Mouse (Mus musculus) hindbrain, embryonic 12.5 days (tissue): ENCODE measurements at regions not wholly inside any gene's neighbourhood (a gene's known extent, or its start where the extent isn't known, plus 50 kb on each side); places are given as distances from the start of the nearest gene placed in this dataset.
A peak's percentile ranks its signal among the peaks of the same experiment; 100 is the strongest.

Source experiments
- ATAC-seq: fragments of 200-750 bp; cut with Nextera tagmentation; 2 replicates; pipeline ENCODE4 v1.8.0; 2017; ENCODE audit warnings: moderate TSS enrichment; ENCODE audit not compliant: low FRiP score
- H3K27ac ChIP-seq: fragments of 300-500 bp; sonication (generic); 2 replicates; pipeline ENCODE4 v1.5.1; 2016; ENCODE audit warnings: mild to moderate bottlenecking
- H3K27me3 ChIP-seq: fragments of 300-500 bp; sonication (generic); 2 replicates; pipeline ENCODE4 v1.6.1; 2016; ENCODE audit warnings: mild to moderate bottlenecking
- H3K36me3 ChIP-seq: fragments of 300-500 bp; sonication (generic); 2 replicates; pipeline ENCODE4 v1.6.1; 2016; ENCODE audit warnings: mild to moderate bottlenecking
- H3K4me1 ChIP-seq: fragments of 300-500 bp; sonication (generic); 2 replicates; pipeline ENCODE4 v1.6.1; 2016
- H3K4me2 ChIP-seq: fragments of 300-500 bp; sonication (generic); replicated peaks from 2 replicates; pipeline ENCODE4 v1.6.1; 2016; ENCODE audit warnings: mild to moderate bottlenecking
- H3K4me3 ChIP-seq: fragments of 300-500 bp; sonication (generic); 2 replicates; pipeline ENCODE4 v1.5.1; 2016; ENCODE audit warnings: mild to moderate bottlenecking
- H3K9ac ChIP-seq: fragments of 300-500 bp; sonication (generic); 2 replicates; pipeline ENCODE4 v1.6.1; 2016; ENCODE audit warnings: mild to moderate bottlenecking, moderate library complexity
- H3K9me3 ChIP-seq: fragments of 300-500 bp; sonication (generic); replicated peaks from 2 replicates; pipeline ENCODE4 v1.6.1; 2016; ENCODE audit warnings: mild to moderate bottlenecking
- WGBS: fragments of 180-500 bp; shearing (Covaris S2); methylation state at CpG from one replicate; pipeline ENCODE4 v1.1.7; 2016; 5-methylcytosine and 5-hydroxymethylcytosine counted together

- no peaks in the 10 kb centered on the region for H3K36me3 ChIP-seq
- no peak for ATAC-seq
- no peak overlapping the region for H3K4me3 ChIP-seq
- H3K4me1 ChIP-seq, result no peaks in the 10 kb centered on the region
- H3K9me3 ChIP-seq, result no peaks in the 10 kb centered on the region
- H3K27me3 ChIP-seq, result no peaks in the 10 kb centered on the region
- H3K4me2 ChIP-seq, result no peak overlapping the region
- H3K27ac ChIP-seq, result no peak overlapping the region
- no peak overlapping the region for H3K9ac ChIP-seq
- 77% methylated on average over 4 of the region's 4 CpGs for WGBS
These were observed 116.8 kb downstream of the Tpm3-rs7 start for GRCm38 (mm10) chr14:113431220-113431619.

- no peaks in the 10 kb centered on the region for H3K4me1 ChIP-seq
- no peak overlapping the region for H3K9ac ChIP-seq
- H3K4me2 ChIP-seq, result no peak overlapping the region
- H3K9me3 ChIP-seq, result no peaks in the 10 kb centered on the region
- ATAC-seq, result no peak
- H3K27ac ChIP-seq, result no peak overlapping the region
- H3K4me3 ChIP-seq, result no peak overlapping the region
- no peaks in the 10 kb centered on the region for H3K36me3 ChIP-seq
- no peaks in the 10 kb centered on the region for H3K27me3 ChIP-seq
- WGBS, result 96% methylated on average over 1 of the region's 1 CpGs
These were observed 127.9 kb downstream of the Tpm3-rs7 start for GRCm38 (mm10) chr14:113442261-113442660.

DNA sequence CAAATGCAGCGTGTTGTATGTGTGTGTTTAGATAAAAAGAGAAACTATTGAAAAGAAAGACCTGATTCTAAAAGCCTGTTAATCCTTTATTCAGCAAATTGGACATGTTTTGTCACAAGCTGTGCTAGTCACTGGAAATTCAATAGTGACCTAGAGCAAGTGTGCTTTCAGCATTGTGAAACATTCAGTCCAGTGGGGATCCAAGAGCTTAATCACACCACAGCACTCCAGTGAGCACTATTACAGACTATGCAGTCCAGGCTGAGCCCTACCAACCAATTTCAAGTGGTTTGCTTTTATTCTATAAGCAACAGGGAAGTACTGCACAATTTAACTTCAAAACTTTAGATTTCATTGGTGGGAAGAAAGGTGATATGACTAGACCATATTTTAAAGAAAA lies 140.5 kb downstream of the Tpm3-rs7 start:
- Histone ChIP-seq H3K4me3 (no peak overlapping the region), H3K4me1 (no peaks in the 10 kb centered on the region), H3K27me3 (no peaks in the 10 kb centered on the region), H3K4me2 (no peak overlapping the region), H3K9ac (no peak overlapping the region), H3K36me3 (no peaks in the 10 kb centered on the region), H3K27ac (no peak overlapping the region), H3K9me3 (no peaks in the 10 kb centered on the region)
- WGBS, result 74% methylated on average over 1 of the region's 1 CpGs
- ATAC-seq, result no peak

- H3K9me3 ChIP-seq, result no peaks in the 10 kb centered on the region
- WGBS, result 98% methylated on average over 1 of the region's 1 CpGs
- no peak for ATAC-seq
- H3K4me3 ChIP-seq, result no peak overlapping the region
- H3K4me2 ChIP-seq, result no peak overlapping the region
- H3K27me3 ChIP-seq, result no peaks in the 10 kb centered on the region
- no peak overlapping the region for H3K9ac ChIP-seq
- H3K36me3 ChIP-seq, result no peaks in the 10 kb centered on the region
- no peaks in the 10 kb centered on the region for H3K4me1 ChIP-seq
- no peak overlapping the region for H3K27ac ChIP-seq
These were observed 143.1 kb downstream of the Tpm3-rs7 start for GRCm38 (mm10) chr14:113457514-113457913.

DNA sequence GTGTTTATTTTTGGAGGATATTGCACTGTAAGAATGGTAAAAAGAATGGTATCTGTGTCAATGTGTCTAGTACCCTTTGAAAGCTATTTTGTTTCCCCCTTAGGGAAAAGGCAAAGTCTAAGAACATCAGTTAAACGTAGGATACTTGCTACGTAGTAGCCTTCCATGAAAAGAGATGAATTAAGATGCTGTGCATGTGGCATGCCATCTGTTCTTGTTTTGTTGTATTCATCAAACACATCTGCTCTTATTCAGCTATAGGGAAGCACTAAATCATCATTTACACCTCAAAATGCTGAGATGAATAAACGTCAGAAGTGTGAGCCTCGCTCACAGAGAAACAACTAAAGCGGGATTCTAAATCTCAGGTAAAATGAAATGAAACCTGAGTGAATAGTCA lies 154.7 kb downstream of the Tpm3-rs7 start:
- WGBS, result 53% methylated on average over 5 of the region's 5 CpGs
- H3K9me3 ChIP-seq, result no peaks in the 10 kb centered on the region
- ATAC-seq, result peak; percentile 68
- no peak overlapping the region for H3K27ac ChIP-seq
- H3K4me3 ChIP-seq, result no peak overlapping the region
- no peak overlapping the region for H3K4me2 ChIP-seq
- no peaks in the 10 kb centered on the region for H3K36me3 ChIP-seq
- no peaks in the 10 kb centered on the region for H3K4me1 ChIP-seq
- H3K27me3 ChIP-seq, result no peaks in the 10 kb centered on the region
- H3K9ac ChIP-seq, result no peak overlapping the region

DNA sequence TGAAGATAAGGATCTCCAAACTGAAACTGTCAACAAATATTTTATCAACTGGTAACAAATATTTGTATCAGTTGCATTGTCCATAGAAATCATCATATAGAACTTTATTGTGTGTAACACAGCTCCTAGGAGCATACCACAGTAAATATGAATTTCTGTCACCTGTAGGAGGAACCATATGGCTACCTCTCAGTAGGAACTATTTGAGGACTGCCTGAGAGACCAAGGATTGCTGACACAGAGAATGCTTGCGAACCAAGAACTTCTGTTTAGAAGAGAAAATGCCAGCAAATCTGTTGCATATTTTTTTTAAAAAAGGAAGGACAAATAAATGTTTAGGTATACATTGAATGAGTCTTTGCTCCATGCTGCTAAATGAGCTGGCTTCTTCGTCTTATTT lies 155.6 kb downstream of the Tpm3-rs7 start:
- Histone ChIP-seq H3K9me3 (no peaks in the 10 kb centered on the region), H3K4me1 (no peaks in the 10 kb centered on the region), H3K4me3 (no peak overlapping the region), H3K36me3 (no peaks in the 10 kb centered on the region), H3K27me3 (no peaks in the 10 kb centered on the region), H3K9ac (no peak overlapping the region), H3K27ac (no peak overlapping the region), H3K4me2 (no peak overlapping the region)
- 90% methylated on average over 2 of the region's 2 CpGs for WGBS
- ATAC-seq, result no peak

DNA sequence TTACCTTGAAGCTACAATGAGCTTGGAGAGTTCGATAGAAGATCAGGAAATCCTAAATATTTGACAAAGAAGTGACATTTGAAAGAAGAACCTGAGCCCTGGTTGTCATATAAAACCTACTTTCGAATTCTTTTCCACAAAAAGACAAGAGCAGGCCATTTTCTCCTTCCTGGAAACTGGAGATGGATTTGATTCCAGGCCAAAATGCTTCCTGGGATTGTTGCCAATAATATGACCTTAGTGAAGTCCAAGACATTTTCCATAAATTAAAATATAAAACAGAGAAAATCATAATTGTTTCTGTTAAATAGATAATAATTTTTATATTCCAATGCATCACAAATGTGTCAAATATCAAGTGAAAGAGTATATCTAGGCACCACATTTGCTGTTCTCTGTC lies 172.2 kb downstream of the Tpm3-rs7 start:
- ATAC-seq, result no peak
- Histone ChIP-seq H3K4me3 (no peak overlapping the region), H3K9ac (no peak overlapping the region), H3K4me2 (no peak overlapping the region), H3K4me1 (no peaks in the 10 kb centered on the region), H3K9me3 (no peaks in the 10 kb centered on the region), H3K36me3 (no peaks in the 10 kb centered on the region), H3K27ac (no peak overlapping the region), H3K27me3 (no peaks in the 10 kb centered on the region)
- WGBS, result 84% methylated on average over 2 of the region's 2 CpGs

GRCm38 (mm10) chr14:113503796-113504195 lies 189.4 kb downstream of the Tpm3-rs7 start:
- no peak overlapping the region for H3K4me2 ChIP-seq
- no peaks in the 10 kb centered on the region for H3K36me3 ChIP-seq
- H3K27me3 ChIP-seq, result no peaks in the 10 kb centered on the region
- no peaks in the 10 kb centered on the region for H3K9me3 ChIP-seq
- no peak overlapping the region for H3K4me3 ChIP-seq
- no peak for ATAC-seq
- WGBS, result 92% methylated on average over 2 of the region's 2 CpGs
- no peak overlapping the region for H3K9ac ChIP-seq
- H3K27ac ChIP-seq, result no peak overlapping the region
- no peaks in the 10 kb centered on the region for H3K4me1 ChIP-seq
